Mouse (Mus musculus) activated CD4-positive, CD25-positive, alpha-beta regulatory T cell, adult 4 months (primary cell): Measurements from ENCODE around the gene Elmo1. TPM values are rescaled to one million over a fixed set of nuclear protein-coding genes. Genes with fewer than 3 reads are reported as not detected.

Experiments used
- ATAC-seq: one replicate; pipeline ENCODE4 v1.8.0; 2017
- polyA plus RNA-seq, 2 experiments: library from polyadenylated mRNA; unstranded; fragments of 100-300 nt; shearing (Covaris generic); gene quantifications; one replicate each; pipeline ENCODE4 v1.2.1; 2017

Elmo1 gene
- polyA plus RNA-seq, 2 experiments from 2014 or later, result 81.7 to 103 TPM

DNA sequence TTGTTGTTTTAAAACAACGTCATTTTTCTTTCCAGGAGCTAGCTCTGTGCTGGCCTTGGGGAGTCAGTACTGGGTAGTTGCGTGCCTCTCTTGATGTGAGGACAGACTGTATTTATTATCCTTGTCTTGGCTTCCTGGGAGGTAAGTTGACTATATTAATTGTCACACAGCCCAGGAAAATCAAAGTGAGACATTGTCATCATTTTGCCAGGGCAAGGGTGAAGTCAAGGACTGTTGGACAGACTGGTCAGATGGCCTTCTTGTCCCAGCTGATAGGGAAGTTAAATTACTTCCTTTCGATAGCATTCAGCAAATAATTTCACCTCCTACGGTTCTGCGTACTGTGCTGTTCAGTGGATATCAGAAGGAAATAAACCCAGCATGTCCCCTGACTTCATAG is 67.1 kb downstream of the Elmo1 start:
- no peak for ATAC-seq

DNA sequence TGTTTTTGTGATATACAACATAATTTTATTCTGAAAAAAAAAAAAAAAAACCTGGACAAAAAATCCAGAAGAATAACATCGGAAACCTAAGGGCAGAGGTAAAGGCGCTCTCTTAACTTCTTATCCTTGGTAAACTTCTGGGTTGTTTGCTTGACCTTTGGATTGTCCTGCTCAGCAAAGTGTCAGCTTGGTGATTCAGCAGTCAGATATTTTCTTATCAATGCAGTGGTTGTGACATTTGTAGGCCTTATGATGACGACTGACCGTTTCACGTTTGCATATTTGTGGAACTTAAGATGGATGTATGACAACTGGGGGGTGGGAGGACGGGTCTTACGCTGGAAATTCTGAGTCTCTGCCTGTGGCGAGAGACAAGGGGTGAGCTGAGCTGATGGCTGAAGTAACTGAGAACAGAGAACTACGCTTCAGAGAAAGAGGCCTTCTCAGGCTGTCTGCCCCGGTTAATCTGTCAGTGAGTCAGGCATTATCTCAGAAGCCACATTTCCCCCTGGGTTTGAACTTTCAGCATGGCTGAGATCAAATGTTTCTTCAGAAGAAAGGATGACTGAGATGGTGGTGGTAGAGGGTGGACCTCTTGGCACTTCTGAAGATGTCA is 73.1 kb downstream of the Elmo1 start:
- no peak for ATAC-seq

DNA sequence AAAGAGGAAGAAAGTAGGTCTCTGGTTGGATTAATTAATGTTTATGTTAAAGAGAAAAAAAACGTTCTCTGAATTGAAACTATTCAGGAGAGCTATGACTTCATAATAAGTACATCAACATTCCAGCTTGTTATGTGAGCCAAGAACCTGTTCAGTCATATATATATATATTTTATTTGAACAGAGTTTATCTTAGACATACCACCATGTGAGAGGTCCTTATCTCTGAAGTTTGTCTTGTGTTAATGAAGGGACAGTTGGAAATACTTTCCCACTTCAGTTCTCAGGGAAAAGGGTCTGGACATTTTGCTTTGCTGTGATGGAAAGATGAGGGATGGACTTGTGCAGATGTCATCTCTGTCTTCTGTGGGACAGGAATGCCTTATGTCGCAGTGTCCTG is 74.4 kb downstream of the Elmo1 start:
- no peak for ATAC-seq

DNA sequence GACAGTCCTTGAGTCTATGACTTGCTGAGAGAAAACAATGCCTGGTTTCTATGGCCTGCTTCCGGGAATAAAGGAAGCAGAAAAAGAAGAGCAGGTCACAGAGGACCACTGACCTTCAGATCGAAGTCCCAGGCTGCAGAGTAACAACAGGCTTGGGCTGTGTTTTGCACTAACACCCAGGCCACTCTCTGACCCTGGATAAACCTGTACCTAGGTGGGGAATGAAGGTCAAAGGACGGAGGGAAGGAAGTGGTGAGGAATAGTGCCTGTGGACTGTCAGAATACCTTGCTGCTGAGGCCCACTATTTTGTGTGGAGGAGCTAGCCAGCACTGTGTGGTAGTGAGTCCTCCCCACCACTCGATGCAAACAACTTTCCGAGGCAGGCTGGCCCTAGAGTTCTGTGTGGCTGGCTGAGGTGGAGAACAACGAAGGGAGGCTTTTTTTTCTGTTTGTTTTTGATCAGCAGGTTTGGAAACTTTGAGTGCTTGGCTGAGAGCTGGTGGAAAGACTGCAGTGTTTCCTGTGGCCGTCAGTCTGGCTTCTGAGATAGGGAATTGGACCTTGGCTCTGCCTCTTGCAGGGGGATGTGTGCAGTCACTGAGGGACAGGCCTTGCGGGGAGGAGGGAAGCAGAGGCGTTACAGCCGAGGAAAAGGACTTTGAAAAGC is 83.7 kb downstream of the Elmo1 start:
- no peak for ATAC-seq

DNA sequence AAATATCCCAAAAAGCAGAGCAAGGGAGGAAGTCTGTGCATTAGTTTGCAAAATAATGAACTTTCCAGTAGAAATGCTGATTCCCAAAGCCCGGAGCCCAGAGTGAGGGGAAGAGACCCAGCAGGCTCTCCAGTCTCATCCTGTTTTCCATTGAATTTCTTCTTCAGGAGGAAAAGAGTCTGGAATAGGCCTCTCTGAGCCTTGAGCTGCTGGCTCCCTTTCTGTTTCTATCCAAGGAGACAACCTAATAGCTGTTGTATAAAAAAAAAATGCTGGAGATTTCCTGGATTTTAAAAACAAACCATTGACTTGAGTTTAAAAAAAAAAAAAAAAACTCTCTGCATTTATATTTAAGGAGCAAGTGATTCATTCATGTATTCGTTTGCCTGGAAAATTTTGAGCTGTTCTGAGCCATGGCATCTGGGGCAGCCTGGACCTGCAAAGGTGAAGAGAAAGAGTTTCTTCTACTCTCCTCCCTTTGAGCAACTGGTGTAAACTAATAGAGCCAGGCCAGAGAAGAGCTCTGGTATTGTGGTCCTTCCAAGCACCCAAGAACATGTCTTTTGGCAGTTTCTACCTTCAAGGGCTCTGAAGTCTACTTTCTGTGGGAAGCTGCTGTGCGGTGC is 84.4 kb downstream of the Elmo1 start:
- no peak for ATAC-seq

DNA sequence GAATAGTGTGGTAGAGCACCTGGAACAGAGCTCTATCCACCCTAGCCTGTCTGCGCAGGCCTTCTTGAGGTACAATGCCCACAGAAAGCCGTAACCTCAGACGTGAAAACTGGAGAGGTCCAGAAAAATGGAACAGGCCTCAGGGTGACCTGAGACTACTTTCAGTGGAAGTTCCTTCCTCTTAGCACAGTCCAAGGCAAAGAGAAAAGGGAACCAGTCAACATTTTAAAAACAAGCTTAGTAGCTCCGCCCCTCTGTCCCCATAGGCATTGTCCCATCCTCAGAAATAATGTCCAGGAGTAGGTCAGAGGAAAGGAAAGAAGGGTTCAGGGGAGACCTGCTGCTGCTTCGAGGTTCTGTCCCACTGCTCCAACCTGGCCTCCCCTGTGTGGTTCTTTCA is 90.3 kb downstream of the Elmo1 start:
- no peak for ATAC-seq

DNA sequence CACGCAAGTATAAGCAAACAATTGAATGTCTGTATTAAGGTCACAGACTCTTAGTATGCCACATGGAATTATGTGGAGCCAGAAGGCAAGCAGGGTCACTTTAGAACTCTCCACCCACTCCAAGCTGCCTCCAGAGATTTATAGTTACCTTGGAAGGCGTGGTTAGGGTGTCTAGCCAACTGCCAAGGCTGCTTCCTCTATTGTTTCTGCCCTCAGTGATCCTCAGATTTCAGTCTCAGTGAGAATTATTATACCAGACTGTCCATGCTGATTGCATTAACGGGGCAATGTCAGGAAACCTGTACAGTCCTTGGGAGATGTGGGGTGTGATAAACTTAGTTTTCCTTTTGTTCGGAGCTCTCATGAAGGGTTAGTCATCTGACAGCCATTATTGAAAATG is 90.9 kb downstream of the Elmo1 start:
- ATAC-seq, result no peak

DNA sequence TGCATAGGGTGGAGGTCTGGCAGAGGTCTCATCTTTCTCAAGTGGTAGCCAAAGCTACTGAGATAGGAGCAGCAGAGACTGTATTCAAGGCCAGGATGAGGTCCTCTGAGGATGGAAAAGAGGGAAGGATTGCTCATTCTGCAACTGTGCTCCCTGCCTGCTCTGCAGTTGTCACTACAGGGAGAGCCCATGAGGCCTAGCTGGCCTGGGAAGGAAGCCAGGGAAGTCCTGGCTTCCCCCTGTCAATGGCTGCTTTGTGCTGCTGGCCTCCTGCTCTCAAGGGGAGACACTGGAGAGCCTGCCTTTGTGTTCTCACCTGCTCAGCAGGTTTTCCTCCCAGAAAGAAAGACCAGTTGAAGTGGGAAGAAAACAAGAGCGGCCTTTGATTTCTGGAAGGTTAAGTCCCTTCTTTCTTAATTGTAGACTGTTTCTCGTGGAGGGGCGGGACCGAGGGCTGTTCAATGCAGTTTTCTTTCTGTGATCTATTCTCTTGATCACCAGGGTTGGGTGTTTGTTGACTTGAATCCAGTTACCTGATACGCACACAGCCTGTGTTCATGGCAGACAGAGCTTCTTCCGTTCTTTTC is 91.9 kb downstream of the Elmo1 start:
- ATAC-seq, result no peak

DNA sequence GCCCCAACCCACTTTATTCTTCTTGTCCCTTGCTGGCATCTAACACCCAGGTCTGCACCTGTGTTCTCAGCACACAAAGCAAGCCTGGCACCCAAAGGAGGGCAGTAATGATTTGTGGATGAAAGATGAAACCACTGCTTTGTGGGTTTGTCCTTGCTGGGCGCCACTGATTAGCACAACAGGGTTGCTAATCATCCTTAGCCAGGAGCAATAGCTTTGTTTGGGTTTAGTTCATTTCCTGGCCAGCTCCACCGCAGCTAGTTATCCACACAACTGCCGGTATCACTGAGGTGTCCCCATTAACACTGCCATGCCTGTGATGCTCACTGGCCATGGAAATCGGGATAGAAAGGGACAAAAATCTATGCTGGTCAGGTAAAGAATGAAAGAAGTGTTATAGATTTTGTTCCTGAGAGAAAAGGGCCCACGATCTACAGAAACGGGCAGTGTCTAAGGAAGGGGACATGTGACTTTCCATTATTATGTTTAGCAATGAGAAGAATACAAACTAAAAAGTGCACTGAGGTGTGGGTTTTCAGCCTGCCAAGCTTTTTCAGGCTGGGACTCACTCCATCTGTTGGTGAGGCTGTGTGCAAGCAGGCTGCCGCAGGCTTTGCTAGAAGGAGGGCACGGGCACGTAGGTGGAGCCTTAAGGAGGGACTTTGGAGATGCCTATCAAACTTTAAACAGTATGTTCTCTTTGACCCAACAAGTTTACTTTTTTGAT is 93.3 kb downstream of the Elmo1 start:
- ATAC-seq, result peak; percentile 43

DNA sequence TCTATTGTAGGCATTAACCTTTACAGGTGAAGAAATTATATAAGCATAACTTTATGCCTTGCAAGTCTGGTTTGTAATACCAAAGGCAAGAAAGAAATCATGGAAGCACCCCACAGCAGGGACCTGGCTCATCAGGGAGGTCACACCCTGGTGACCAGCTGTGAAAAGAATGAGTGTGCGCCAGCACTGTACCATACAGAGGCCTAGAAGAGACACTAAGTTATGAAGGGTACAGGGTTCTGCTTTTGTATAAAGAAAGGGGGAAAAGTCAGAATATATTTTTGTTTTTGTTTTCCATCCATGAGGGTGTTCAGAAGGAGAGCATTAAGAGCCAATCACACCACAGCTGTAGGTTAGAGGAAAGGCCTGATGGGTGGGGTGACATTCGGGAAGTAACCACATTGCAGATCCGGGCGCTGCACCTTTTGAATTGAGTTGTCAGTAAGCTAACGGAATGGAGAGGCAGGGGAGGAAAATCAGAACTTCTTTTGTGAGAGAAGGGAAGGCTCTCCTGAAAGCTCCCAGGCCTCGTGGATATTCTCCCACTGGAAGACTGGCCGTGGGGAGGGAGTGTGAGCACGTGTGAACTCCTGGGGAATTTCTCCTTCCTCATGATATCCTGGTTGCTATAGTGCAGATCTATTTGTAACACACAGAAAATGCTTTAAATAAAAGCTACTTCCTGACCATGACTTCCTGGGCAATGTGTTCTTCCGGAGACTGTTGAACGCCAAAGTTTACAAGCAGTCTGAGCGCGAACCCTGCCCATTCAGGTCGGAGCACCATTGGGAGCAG is 94.0 kb downstream of the Elmo1 start:
- ATAC-seq, result peak; percentile 34

DNA sequence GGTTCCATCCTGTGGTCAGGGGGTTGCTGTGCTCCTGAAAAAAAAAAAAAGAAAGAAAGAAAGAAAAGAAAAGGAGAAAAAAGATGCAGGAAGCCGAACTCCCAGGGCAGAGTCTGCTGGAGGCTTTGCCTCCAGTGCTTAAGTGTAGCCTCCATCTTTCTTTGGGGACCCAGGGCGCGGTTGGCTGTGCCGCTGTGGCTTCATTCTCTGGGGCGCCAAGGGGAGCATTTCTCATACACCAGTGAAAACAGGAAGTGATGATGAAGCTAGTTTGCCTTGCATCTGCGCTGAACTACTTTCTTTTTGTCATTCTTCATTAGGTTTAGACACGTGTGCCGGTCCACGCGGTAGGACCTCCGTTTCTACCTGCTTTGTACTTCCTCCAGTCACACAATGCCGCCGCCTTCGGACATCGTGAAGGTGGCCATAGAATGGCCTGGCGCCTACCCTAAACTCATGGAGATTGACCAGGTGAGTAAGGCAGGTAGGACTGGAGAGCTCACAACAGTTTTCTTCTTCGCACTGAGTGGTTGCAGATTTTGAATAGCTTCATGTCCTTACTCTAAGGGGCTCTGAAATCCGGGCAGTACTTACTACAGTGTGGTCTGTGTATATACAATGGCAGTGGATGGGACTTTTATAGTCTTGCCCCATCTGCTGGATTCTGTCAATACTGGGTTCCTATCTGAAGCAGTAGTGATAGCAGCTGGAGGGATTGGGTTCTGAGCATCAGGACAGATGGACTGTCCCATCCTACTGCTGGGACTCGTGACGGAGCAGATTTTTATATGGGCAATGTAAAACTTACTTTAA is 94.8 kb downstream of the Elmo1 start:
- ATAC-seq, result peak; percentile 83

DNA sequence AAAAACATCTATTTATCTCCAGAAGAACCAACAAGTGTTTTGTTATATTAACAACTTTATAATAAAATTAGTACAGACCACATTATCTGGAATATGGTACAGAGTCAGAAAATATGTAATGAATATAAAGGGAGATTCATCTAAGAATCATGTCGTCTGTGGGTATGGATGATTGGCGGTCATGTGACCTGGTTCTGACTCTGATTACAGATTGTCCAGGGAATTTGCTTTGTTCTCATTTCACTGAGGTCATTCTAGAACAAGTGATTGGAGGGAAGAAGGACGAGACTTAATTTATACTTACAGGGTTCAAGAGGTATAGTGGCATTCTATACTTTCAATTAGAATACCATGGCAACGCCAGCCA is 95.4 kb downstream of the Elmo1 start:
- ATAC-seq, result no peak

DNA sequence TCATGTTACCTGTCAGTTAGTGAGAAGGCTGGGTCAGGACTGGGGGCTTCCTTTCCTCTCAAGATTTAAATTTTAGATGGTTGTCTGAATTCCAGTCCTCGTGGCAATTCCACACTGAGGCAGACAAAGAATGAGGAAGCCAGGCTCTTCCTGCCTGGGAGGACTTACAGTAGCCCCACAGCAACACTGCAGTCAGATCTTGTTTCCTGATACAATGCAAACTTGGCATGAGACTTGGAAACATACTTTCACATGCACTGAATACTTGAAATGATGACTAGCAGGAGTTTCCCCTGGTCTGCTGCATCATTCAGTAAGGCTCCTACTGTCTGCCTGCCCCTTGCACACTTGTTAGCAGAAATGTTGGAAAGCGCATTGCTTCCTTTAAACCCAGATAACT is 97.3 kb downstream of the Elmo1 start:
- no peak for ATAC-seq

DNA sequence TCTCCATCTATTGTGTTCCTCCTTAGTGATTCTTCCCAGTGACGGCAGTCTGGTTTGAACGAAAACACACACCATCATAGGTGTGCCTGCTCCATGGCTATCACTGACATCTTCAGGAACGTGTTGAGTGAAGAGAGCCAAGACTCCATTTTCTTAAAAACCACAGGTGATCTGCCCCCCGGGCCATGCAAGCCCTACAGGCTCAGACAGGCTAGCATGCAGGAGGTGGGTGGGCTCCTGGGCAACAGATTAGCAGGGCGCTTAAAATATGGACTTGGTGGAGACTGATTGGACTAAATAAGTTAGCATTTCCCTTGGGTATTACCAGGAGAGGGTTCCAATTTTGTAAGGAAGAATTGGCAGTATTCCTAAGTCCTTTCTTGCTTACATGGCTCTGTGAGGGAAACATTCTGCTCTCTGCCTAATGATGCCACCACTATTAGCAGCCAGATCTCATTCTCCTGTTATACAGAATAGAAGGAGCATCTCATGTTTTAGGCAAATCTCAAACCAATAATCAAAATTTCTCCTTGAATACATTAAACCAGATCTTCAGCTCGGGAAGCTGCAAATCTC is 101.7 kb downstream of the Elmo1 start:
- no peak for ATAC-seq

DNA sequence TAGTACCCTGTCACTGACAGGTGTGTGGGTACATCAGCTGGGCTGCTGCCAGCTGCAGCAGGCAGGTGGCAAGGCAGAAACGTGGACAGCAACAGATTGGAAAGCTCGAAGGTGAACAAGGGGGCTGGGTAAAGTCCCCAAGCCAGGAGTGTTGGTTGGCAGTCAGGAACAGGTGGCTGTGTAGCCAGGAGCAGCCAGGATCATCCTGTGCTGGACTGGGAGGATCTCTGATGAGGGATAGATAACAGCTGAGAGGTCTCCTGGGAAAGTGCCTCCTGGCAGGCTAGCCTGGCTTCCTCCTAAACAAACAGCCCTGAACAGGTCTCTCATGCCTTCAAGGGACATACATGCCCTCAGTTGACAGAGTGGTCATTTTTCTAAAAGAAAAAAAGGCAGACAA is 110.2 kb downstream of the Elmo1 start:
- ATAC-seq, result no peak

DNA sequence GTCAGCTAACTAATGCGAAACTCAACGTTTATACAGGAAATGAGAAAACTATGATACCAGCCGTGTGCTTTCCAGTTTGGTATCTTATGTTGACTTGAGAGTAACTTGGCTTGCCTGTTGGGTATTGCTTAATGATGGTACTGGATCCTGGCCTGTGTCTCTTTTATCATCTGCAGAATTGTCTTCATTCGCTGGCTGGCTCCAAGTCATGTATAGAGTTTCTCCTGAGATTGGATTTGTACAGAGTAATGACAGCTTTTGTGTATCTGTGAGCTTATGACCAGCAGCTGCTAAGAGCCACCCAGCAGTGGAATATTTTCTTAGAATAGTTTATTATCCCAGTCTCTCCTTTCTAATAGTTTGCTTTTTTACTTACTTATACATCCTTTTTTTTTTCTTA is 112.2 kb downstream of the Elmo1 start:
- no peak for ATAC-seq

DNA sequence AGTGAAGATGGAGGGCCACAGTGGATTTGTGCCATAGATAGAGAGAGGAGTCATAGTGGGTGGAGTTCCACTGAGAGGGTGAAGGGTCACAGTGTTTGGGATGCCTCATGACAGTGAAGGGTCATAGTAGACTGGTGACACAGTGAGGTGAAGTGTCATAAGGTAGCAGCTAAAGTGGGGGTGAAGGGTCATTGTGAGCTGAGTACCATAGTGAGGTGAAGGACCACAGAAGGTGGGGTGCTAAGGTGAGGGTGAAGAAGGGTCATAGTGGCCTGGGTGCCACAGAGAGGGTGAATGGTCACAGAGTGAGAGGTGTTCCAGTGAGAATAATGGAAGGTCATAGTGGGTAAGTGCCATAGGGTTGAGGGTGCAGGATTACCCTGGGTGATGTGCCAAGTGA is 113.8 kb downstream of the Elmo1 start:
- no peak for ATAC-seq

DNA sequence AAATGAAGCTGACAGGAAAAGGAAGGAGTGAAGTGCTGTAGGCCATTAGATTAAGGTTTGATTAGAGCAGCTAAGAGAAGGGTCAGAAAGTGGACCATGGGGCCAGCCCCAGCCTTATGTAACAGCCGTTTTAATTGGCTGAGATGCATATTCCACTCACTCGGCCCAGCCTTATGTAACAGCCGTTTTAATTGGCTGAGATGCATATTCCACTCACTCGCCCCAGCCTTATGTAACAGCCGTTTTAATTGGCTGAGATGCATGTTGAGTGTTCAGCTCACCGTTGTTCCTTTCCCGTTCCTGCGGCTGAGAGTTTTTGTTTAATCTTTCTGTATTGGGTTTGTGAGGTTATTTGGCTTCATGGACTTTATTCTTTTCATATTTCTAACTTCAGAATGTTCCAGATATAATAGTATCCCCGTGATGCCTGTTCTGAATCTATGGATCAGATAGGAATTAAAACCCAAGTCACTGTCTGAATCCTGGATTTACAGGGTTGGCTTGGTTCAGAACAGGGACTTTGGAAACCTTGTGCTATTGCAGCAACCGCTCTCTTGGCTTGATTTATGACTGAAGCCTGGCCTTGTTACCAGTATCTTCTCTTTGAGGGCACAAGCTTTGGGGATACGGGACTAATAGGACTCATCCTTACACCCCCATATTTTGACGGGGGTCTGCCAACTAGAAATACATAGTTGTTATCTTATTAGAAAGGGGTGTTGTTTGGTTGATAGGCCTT is 114.8 kb downstream of the Elmo1 start:
- no peak for ATAC-seq

DNA sequence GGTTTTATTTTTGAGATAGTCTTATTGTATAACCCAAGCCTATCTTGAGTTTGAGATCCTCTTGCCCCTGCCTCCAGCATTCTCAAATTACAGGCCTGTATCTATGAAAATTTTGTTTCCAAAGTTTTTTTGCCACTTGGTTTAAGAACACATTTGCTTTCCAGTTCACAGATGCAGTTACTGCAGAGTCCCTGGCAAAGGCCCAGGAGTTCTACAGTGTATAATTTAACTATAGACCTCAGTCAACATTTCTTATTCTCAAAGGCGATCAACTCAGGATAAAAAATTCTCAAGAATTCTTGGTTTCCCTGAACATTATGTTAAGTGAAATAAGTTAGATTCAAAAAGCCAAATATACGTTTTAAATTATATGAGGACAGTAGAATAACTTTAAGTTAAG is 115.3 kb downstream of the Elmo1 start:
- no peak for ATAC-seq

DNA sequence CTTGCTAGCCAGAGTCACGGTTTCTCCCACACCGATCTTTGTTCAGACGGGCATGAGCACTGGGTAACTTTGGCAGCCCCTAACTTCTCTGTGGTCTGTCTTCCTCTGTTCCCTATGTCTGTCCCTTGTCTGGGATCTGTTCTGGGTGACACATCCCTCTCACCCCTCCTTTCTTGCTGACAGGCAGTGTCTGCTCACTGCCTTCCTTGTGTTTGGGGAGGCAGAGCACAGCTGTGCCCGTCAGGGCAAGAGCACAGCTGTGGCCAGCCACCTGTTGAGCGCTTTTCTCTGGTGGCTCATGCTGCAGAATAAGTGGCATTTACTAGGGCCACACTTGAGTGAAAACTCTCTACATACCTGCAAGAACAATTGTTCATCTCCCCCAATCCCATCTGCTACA is 116.7 kb downstream of the Elmo1 start:
- no peak for ATAC-seq
